Comparison of ENCODE assay signal across 26 mouse cellular contexts in genomic region chr4:105791944-105792343, GRCm38 (mm10). TPM values are rescaled to one million over a fixed set of nuclear protein-coding genes. Genes with fewer than 3 reads are reported as not detected.
DNase-seq lines count a peak whose midpoint lies in the region; ATAC-seq lines count a peak whose summit lies in the region.
"Had no signal": no experiment of that assay in that cellular context is flagged by ENCODE, and none has a peak within 500 bp of the region (broad histone marks: within the 10 kb centered on the region; RNA-seq: fewer than 3 reads in every experiment).

No protein-coding gene starts in this region.

- WGBS in embryonic facial prominence, embryonic 14.5 days: 32% methylated on average over 7 of the region's 7 CpGs

- no peak overlapping the region for H3K9ac ChIP-seq in embryonic facial prominence, embryonic 14.5 days (ENCODE audit: low read depth, low read length)
- H3K9ac ChIP-seq: embryonic facial prominence, embryonic 13.5 days; heart, embryonic 12.5 days; hindbrain, embryonic 13.5 days had no signal

- H3K9me3 ChIP-seq in embryonic facial prominence, embryonic 14.5 days (ENCODE audit: control insufficient read depth, low read length): no peaks in the 10 kb centered on the region
- H3K9me3 ChIP-seq: embryonic facial prominence, embryonic 13.5 days; forebrain, embryonic 10.5 days; heart, embryonic 12.5 days; hindbrain, embryonic 13.5 days had no signal

- H3K27ac ChIP-seq in embryonic facial prominence, embryonic 14.5 days (replicated peaks; ENCODE audit: low read depth, low read length): no peak overlapping the region
- H3K27ac ChIP-seq: forebrain, embryonic 10.5 days; hindbrain, embryonic 13.5 days; hindbrain, postnatal 0 days had no signal

- no peak for ATAC-seq in embryonic facial prominence, embryonic 14.5 days (ENCODE audit: low read depth)
- no peak for ATAC-seq in frontal cortex, adult (ENCODE audit: low TSS enrichment)
- ATAC-seq: forebrain, embryonic 14.5 days; hindbrain, postnatal 0 days had no signal

- no peaks in the 10 kb centered on the region for H3K36me3 ChIP-seq in embryonic facial prominence, embryonic 14.5 days (ENCODE audit: control insufficient read depth, insufficient read depth, low read length)
- H3K36me3 ChIP-seq: embryonic facial prominence, embryonic 13.5 days; forebrain, embryonic 10.5 days; heart, embryonic 12.5 days; hindbrain, embryonic 13.5 days had no signal

- no peak overlapping the region for H3K4me2 ChIP-seq in embryonic facial prominence, embryonic 14.5 days (ENCODE audit: low read depth, low read length)
- H3K4me2 ChIP-seq: embryonic facial prominence, embryonic 13.5 days; heart, embryonic 12.5 days; hindbrain, embryonic 13.5 days had no signal

- H3K27me3 ChIP-seq in embryonic facial prominence, embryonic 14.5 days (replicated peaks; ENCODE audit: control insufficient read depth, insufficient read depth, low read length): no peaks in the 10 kb centered on the region
- H3K27me3 ChIP-seq: embryonic facial prominence, embryonic 13.5 days; heart, embryonic 12.5 days; hindbrain, embryonic 13.5 days had no signal

- intact Hi-C loops in left cerebral cortex, postnatal 10 days (cut with DNase I): loop anchor here (10.0 kb wide), 1 partner anchor 637 kb away; the partner anchor contains the start of gene Plpp3

- H3K4me1 ChIP-seq in embryonic facial prominence, embryonic 14.5 days (ENCODE audit: control insufficient read depth, insufficient read depth, low read length): peaks cover 16% of the 10 kb centered on the region
- H3K4me1 ChIP-seq: heart, embryonic 12.5 days; hindbrain, embryonic 13.5 days had no signal

- no peak overlapping the region for H3K4me3 ChIP-seq in embryonic facial prominence, embryonic 14.5 days (ENCODE audit: low read depth, low read length)
- H3K4me3 ChIP-seq: embryonic facial prominence, embryonic 13.5 days; forebrain, embryonic 10.5 days; heart, embryonic 12.5 days; hindbrain, embryonic 13.5 days had no signal

- DNase-seq in embryo, embryonic 10.5 days (ENCODE audit: low spot score): peak; percentile 54
- DNase-seq in embryo, embryonic 11 days: peak; percentile 52
- peak; percentile 71 for DNase-seq in embryonic facial prominence, embryonic 14.5 days (ENCODE audit: low spot score)
- peak; percentile 22 for DNase-seq in skeletal muscle tissue, adult 2 months (ENCODE audit: low read depth, low spot score)
- DNase-seq in left cerebral cortex, postnatal 10 days (ENCODE audit: extremely low spot score in 1 of 2, low spot score in 2 of 2): no peak
- DNase-seq: adrenal gland, adult 2 months; adrenal gland, postnatal 25 days; cerebellum, adult 2 months; cerebellum, postnatal 10 days; gastrocnemius, postnatal 14 days; kidney, adult 11 months had no signal

RNA-seq across cellular contexts. Expression of gene Gm12728, which starts 2.3 kb away (rescaled TPM):
- polyA plus RNA-seq in embryonic facial prominence, embryonic 14.5 days (2014; fragmentation: Nextera tagmentation; extraction: Ambion mirVana): not detected in 2 replicates
- not detected for total RNA-seq in left cerebral cortex, postnatal 10 days (2021)
- total RNA-seq: adrenal gland, adult 2 months; adrenal gland, postnatal 25 days; ES-E14; gastrocnemius, adult 18-20 months; gastrocnemius, postnatal 14 days; granulocyte monocyte progenitor cell, adult 5-6 weeks; heart, adult 8-10 months; heart, postnatal 25 days; hindbrain, postnatal 0 days had no signal
- polyA plus RNA-seq: adrenal gland, adult 2 months; cerebellum, adult 2 months; forebrain, embryonic 10.5 days; forebrain, embryonic 14.5 days; frontal cortex, adult 2 months; heart, embryonic 16.5 days; hindbrain, postnatal 0 days; intestine, embryonic 14.5 days had no signal

Comparison
In these comparisons a context has a peak if more than half of its experiments do, and no peak if none do; other contexts are left out.
1. DNase-seq: peak in embryo, embryonic 10.5 days (single experiment), embryo, embryonic 11 days (single experiment), embryonic facial prominence, embryonic 14.5 days (single experiment) and skeletal muscle tissue, adult 2 months (single experiment); none in left cerebral cortex, postnatal 10 days (0 of 2).